Mouse (Mus musculus) ES-E14 (cell line): ENCODE data around the gene Sapcd1.

Source experiments
- HCFC1 ChIP-seq: IDR thresholded peaks from 2 replicates; pipeline ENCODE4 v1.6.1; 2012; ENCODE audit warnings: low read length, inconsistent platforms, borderline replicate concordance; ENCODE audit not compliant: insufficient read depth
- MAFK ChIP-seq: IDR thresholded peaks from 2 replicates; pipeline ENCODE4 v1.6.1; 2014; ENCODE audit warnings: mild to moderate bottlenecking, low read depth, low read length, inconsistent platforms; ENCODE audit not compliant: insufficient read depth

DNA sequence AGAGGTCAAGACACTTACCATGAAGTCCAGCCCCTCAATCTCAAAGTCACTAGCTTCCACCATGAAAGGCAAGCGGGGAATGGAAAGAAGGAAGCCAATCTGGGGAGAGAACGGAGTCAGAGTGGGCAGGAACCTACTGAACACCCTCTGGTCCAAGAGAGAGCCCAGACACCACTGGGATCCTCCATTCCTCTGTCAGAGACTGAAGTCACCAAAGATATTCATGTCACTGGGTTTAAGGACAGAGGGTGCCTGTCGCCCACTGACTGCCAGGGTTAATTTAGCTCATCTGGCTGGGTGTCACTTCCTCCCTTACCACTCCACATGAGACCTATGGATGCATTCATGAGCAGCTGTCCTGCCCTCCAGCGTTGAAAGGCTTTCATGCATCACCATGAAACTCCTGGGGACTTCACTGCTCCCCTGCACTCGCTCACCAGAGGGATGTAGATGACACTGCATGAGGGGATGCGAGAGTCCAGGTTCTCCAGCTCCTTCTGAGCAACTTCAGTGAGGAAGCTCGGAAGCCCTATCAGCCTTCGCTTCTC lies 4.6 kb upstream of the Sapcd1 start:
- TF ChIP-seq MAFK (no peak), HCFC1 (no peak)
